Mouse (Mus musculus): ENCODE results near the gene Icam1.

GRCm38 (mm10) chr9:21062928-21063327, 47.1 kb downstream of the Icam1 start:
- TF ChIP-seq CTCF (IDR thresholded peaks at IDR 0.05; ENCODE audit: low read depth, low read length) (no peak), TAL1 (conservative IDR thresholded peaks at IDR 0.05; ENCODE audit: low read depth, low read length) (no peak), GATA1 (IDR thresholded peaks at IDR 0.05; ENCODE audit: borderline replicate concordance, low read length) (no peak), GATA2 (IDR thresholded peaks at IDR 0.05; ENCODE audit: borderline replicate concordance, low read depth, low read length) (no peak)

Data from G1E (cell line).